In the genomic region with DNA sequence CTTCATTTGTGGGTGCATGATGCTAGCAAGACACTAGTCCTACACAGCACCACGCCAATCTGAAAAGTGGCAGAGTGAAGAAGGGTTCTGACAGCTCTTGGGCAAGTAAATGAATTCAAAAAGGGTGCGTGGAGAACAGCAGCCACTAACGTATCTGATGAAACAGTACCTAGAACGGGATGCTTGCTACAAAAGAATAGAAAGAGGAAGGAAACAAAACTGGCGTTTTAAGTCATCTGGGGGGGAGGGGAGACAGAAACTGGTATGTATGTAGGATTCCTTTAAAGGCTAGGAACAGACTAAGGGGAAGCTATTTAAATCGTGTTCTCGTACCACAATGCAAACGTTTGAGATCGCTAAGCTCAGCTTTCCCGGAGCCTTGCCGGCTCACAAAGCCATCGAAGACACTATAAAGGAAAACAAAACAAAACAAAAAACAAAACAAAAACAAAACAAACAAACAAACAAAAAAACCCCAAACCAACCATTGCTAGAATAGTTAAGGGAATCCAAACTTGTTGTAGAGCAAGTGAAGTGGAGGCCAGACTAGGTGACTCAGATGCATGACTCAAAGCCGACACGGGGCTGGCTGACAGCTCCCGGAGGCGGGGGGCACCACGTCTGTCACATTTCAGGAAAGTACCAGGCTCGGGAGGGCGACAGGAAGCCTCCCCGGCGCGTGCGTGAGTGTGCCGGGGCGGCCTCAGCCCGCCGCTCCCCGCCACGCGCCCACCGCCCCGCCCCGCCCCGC, we compare ENCODE assay signal across 7 mouse cellular contexts.
DNase-seq lines count a peak whose midpoint lies in the region; ATAC-seq and TF ChIP-seq lines count a peak whose summit lies in the region.

No protein-coding gene starts in this region.

- H3K4me3 ChIP-seq in testis, adult 2 months (ENCODE audit: control insufficient read depth, low read depth, low read length) = peak overlapping the region; percentile 95
- H3K4me3 ChIP-seq in bone marrow macrophage, adult 2 months (ENCODE audit: insufficient read depth, low read length) = peak overlapping the region; percentile 86
- peak overlapping the region; percentile 30 for H3K4me3 ChIP-seq in macrophage (ENCODE audit: inconsistent target)

- H3K36me3 ChIP-seq in testis, adult 2 months (ENCODE audit: control insufficient read depth, insufficient read depth, low read length) = no peaks in the 10 kb centered on the region
- no peaks in the 10 kb centered on the region for H3K36me3 ChIP-seq in macrophage (ENCODE audit: inconsistent target)
- H3K36me3 ChIP-seq in splenic B cell, adult 2 months (ENCODE audit: control insufficient read depth, insufficient read depth, low read length, poor library complexity, severe bottlenecking) = no peaks in the 10 kb centered on the region

- H3K27ac ChIP-seq in testis, adult 2 months (ENCODE audit: control insufficient read depth, insufficient read depth, low read depth, low read length) = peak overlapping the region; percentile 54
- H3K27ac ChIP-seq in bone marrow macrophage, adult 2 months (ENCODE audit: insufficient read depth, low read depth, low read length) = peak overlapping the region; percentile 99
- peak overlapping the region; percentile 91 for H3K27ac ChIP-seq in macrophage

- DNase-seq in testis, postnatal 10 days (ENCODE audit: low spot score) = no peak
- peak; percentile 64 for DNase-seq in fibroblast of lung, adult 2 months (ENCODE audit: low read depth)
- DNase-seq in splenic B cell, adult 2 months (ENCODE audit: low read depth, low spot score) = peak; percentile 80

- peaks cover 17% of the 10 kb centered on the region for H3K4me1 ChIP-seq in testis, adult 2 months (ENCODE audit: control insufficient read depth, insufficient read depth, low read length)
- H3K4me1 ChIP-seq in bone marrow macrophage, adult 2 months (ENCODE audit: control insufficient read depth, insufficient read depth, low read length) = peaks cover 31% of the 10 kb centered on the region

- TF ChIP-seq POLR2A in testis, adult 2 months (IDR thresholded peaks at IDR 0.05; ENCODE audit: control insufficient read depth, low read depth, low read length) = no peak
- no peak for TF ChIP-seq POLR2A in bone marrow macrophage, adult 2 months (IDR thresholded peaks at IDR 0.05; ENCODE audit: borderline replicate concordance, low read depth, low read length)

- H3K79me2 ChIP-seq in macrophage (ENCODE audit: inconsistent target) = peaks cover 31% of the 10 kb centered on the region

- WGBS in macrophage (ENCODE audit: missing documents) = under 1% methylated on average over 22 of the region's 34 CpGs

- H3K27me3 ChIP-seq in testis, adult 2 months (ENCODE audit: control insufficient read depth, insufficient read depth, low read length) = no peaks in the 10 kb centered on the region
- no peaks in the 10 kb centered on the region; the same call in 1 of the 2 replicates for H3K27me3 ChIP-seq in splenic B cell, adult 2 months (ENCODE audit: control insufficient read depth, insufficient read depth, low read length, poor library complexity, severe bottlenecking)

- no peak for TF ChIP-seq CTCF in testis, adult 2 months (IDR thresholded peaks at IDR 0.05; ENCODE audit: control insufficient read depth, insufficient read depth, insufficient replicate concordance, low read depth, low read length)
- no peak for TF ChIP-seq CTCF in bone marrow macrophage, adult 2 months (IDR thresholded peaks at IDR 0.05; ENCODE audit: low read depth, low read length)

- peak; percentile 58 for ATAC-seq in inflammation-experienced regulatory T-cells, adult 6 months

Comparison
In these comparisons a context has a peak if more than half of its experiments do, and no peak if none do; other contexts are left out.
1. H3K4me3 ChIP-seq: peak in every context shown above with its lines; median percentile 95 in testis, adult 2 months; 86 in bone marrow macrophage, adult 2 months; 30 in macrophage.